Mouse (Mus musculus) heart, postnatal 14 days (tissue): Measurements from ENCODE around the gene Bpifb4. TPM values are rescaled to one million over a fixed set of nuclear protein-coding genes. Genes with fewer than 3 reads are reported as not detected.

Source experiments
- DNase-seq, 2 experiments: peaks; one replicate each; pipeline ENCODE4 v3.0.0; 2021 to 2022
- intact Hi-C: fragments of 180-260 bp; cut with DNase I; formaldehyde crosslinking; loops from one replicate; pipeline ENCODE4 v1.15.1; 2025
- long read RNA-seq, 2 experiments: library from polyadenylated mRNA; stranded (forward); transcript quantifications; one replicate each; pipeline ENCODE4 v2.0.0; 2021
- total RNA-seq, 2 experiments: library from RNA; stranded (reverse); gene quantifications; 2 replicates each; pipeline ENCODE4 v1.2.3; 2021

Bpifb4 gene
- not detected for total RNA-seq
- long read RNA-seq, experiment 1: 0 reads
- long read RNA-seq, experiment 2: 0 reads

- intact Hi-C loops: no loop called here
- no peak for DNase-seq
Measured at GRCm38 (mm10) chr2:153937843-153938242, at the start of gene Bpifb4. Gene Bpifb4 (plus strand): TSS chr2:153938212.

- no peak for DNase-seq
- intact Hi-C loops: no loop called here
Measured at GRCm38 (mm10) chr2:153899111-153899510, 38.9 kb upstream of the Bpifb4 start.

- intact Hi-C loops: no loop called here
- DNase-seq: no peak
Measured at GRCm38 (mm10) chr2:153900088-153900487, 37.9 kb upstream of the Bpifb4 start, which contains the start of gene Bpifb6. Gene Bpifb6 (plus strand): TSS chr2:153900388.

DNA sequence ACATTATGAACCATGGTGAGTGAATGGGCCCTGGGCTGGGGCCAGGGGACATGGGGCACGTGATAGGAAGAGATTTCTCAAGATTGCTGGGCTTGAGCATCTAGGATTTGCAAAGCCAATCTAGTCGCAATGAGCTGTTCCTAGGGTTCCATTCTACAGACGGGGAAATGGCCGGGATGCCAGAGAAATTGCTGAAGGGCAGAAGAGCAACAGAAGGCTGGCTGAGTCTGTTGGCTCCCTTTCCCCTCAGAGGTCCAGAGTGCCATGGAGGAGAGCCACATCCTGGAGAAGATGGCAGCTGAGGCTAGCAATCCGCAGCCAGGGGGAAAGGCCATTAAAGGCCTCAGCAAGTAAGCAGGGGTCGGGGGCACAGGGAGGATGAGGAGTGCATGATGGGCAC is 35.3 kb upstream of the Bpifb4 start:
- DNase-seq: no peak
- intact Hi-C loops: no loop called here

DNA sequence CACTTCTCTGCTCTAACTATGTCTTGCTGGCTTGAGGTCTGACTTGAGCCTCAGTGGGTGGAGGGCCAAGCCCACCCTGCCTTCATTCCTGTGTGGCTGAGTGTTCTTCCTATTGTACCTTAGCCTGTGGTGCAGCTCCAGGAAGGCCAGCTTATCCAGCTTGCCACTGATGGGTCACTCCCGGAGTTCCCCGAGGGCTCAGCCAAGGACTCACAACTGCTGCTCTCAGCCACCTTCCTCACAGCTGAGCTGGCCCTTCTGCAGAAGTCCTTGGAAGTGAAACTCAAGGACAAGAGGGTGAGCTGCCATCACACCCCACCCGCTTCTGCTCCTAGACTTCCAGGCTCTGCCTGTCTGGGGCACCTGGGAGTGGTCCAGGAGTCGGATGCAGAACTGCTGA is 31.4 kb upstream of the Bpifb4 start:
- intact Hi-C loops: no loop called here
- DNase-seq: no peak

DNA sequence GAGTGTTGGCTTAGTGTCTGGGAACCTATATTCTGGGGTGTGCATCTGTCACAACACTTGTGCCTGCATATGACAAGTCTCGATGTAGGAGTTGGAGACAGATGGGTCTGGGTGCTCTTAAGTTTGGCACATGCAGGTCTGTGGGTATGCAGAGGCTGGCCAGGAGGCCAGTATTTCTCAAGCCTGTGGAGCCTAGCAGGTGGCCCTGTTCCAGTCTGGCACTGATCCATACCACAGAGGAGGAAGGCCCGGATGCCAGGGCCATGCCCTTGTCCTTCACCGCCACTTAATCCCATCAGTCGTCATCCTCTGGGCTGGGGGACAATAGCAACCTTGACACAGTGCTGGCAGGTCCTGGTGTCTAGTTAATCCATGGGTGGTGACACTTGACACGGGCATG is 23.9 kb upstream of the Bpifb4 start:
- intact Hi-C loops: no loop called here
- peak; percentile 29 to 53 for DNase-seq

GRCm38 (mm10) chr2:153917930-153918329 is 20.1 kb upstream of the Bpifb4 start, which contains the start of gene Bpifb3:
Gene Bpifb3 (plus strand): TSS chr2:153918230.
- intact Hi-C loops: no loop called here
- no peak for DNase-seq

- DNase-seq: no peak
- intact Hi-C loops: no loop called here
Measured at GRCm38 (mm10) chr2:153921246-153921645, 16.8 kb upstream of the Bpifb4 start.

DNA sequence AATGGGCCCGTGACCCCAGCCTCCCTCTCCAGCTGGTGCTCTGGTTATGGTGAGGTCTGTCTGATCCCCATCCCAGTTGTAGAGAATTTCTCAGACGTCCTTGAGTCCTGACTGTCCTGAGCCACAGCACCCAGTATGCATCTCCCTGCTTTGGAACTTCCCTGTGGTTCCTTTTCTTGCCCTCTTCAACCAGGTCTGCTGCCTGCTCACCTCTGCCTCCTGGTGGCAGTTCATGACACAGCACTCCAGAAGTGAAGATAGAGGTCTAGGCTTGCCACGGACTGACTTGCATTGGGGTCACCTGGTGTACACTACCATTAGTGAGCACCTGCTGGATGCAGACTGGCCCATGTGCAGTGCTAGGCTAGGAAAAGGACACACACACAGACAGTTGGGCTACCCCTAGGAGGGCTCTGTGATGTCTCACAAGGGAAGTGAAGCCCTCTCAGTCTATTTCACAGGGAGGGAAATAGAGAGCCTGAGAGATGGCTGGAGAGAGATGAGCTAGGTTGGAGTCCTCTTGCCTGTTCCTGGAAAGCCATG is 8.1 kb upstream of the Bpifb4 start:
- peak; percentile 45 to 73 for DNase-seq
- intact Hi-C loops: loop anchor here (1.0 to 5.0 kb wide), 2 partner anchors 123 to 263 kb away; no protein-coding TSS in a partner anchor

- DNase-seq: no peak
- intact Hi-C loops: loop anchor here (5.0 kb wide), 1 partner anchor 264 kb away; no protein-coding TSS in a partner anchor
Measured at GRCm38 (mm10) chr2:153931125-153931524, 6.9 kb upstream of the Bpifb4 start.

- intact Hi-C loops: loop anchor here (5.0 kb wide), 1 partner anchor 266 kb away; no protein-coding TSS in a partner anchor
Measured at GRCm38 (mm10) chr2:153933311-153933710, 4.7 kb upstream of the Bpifb4 start.

DNA sequence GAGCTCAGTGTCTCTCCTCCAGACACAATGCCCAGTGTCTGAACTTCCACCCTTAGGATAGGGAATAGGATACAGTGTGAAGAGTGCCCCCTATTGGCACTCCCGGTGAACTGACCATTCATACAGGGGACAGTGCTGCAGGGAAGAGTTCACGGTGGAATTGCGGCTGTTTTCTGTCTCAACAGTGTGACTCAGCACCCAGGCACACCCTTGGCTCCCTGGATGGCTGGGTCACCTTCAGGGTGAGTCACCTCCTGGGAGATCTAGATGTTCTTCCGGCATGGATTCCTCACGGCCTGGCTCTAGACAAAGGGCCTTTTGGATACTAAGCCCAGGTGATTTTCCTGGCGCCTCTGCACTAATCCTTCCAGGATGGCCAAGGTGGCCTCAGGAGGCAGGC is 2.7 kb upstream of the Bpifb4 start:
- intact Hi-C loops: no loop called here

More at GRCm38 (mm10) chr2:153933311-153933710, 4.7 kb upstream of the Bpifb4 start:
- DNase-seq: no peak

DNA sequence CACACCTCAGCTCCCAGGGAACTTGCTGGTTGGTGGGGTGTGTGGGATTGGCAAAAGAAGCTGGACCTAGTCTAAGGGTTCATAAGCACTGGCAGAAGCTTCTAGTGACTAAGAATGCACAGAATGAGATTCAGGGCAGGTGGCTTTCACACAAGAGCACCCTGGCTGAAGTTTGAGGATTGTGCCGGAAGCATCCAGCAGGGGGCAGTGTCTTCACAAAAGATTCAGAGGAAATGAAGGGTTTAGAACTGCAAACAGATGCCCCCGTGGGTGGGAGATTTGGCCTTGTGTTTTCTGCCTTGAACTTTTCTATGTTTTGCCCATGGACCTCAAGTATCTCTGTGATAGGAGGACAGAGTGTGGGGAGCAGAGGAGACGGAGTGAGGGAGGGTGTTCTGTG is 5.5 kb downstream of the Bpifb4 start:
- intact Hi-C loops: no loop called here
- DNase-seq: peak; percentile 12 to 53

More for the DNA sequence above, 2.7 kb upstream of the Bpifb4 start:
- DNase-seq: no peak

- DNase-seq: no peak
- intact Hi-C loops: no loop called here
Measured at GRCm38 (mm10) chr2:153944567-153944966, 6.6 kb downstream of the Bpifb4 start.

DNA sequence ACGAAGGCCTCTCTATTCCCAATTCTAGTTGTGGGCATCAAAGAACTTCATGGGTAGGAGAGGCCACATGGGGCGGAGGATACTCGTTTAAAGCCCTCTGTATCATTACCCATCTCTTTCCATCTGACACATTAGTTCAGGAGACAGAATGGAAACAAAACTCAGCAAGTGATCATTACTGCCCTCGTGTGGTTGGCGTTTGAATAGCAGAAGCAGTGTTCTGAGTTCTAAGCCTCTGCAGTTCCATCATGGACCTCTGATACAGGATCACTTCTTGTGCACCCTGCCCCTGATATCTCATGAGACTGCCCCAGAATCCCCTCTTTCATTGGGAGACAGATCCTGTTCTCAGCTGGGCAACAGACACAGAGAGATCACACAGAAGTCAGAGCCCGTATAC is 14.9 kb downstream of the Bpifb4 start:
- intact Hi-C loops: no loop called here
- peak; percentile 40 to 62 for DNase-seq

- peak; percentile 15 to 40 for DNase-seq
- intact Hi-C loops: no loop called here
Measured at GRCm38 (mm10) chr2:153953836-153954235, 15.8 kb downstream of the Bpifb4 start.

GRCm38 (mm10) chr2:153962821-153963331 is 24.9 kb downstream of the Bpifb4 start:
- intact Hi-C loops: no loop called here
- DNase-seq: no peak

DNA sequence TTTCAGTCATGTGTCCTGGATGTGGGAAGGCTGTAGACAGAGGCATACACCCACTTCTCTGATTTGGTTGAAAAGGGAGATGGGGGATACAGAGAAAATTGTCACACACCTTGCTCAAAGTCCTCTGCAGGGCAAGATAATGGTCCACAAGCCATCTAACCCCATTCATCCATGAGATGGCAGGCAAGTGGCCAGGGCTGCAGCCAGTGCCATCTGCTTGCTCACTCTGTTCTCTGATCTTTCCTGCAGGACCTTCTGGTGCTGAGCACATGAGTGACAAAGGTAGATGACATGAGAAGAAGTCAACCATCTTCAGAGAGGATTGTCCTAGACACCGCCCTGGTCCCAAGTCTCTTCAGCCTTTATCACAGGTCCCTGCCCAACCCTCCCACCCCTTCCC is 25.3 kb downstream of the Bpifb4 start:
- intact Hi-C loops: no loop called here
- DNase-seq: no peak

- intact Hi-C loops: no loop called here
- DNase-seq: no peak
Measured at GRCm38 (mm10) chr2:153970221-153970620, 32.2 kb downstream of the Bpifb4 start.

- no peak for DNase-seq
- intact Hi-C loops: no loop called here
Measured at GRCm38 (mm10) chr2:153974582-153974981, 36.6 kb downstream of the Bpifb4 start, which contains the start of gene Bpifa6. Gene Bpifa6 (plus strand): TSS chr2:153974945.

DNA sequence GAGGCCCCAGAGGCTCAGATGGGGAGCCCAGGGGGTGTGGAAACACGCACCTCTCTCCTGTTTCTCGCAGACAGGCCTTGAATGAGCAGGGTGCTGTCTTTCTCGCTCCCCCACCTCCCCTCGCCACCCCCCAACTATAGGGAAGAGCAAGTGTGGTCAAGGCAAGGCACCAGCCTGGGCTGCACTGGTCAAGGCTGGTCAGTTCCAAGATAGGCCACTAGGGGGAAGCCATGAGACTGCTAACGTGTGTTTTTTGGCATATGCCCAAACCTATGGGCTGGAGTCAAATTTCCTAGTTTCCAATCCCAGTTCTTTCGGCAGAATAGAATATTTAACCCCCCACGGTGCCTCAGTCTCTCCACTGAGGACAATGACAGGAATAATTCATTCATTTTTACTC is 57.8 kb downstream of the Bpifb4 start:
- intact Hi-C loops: no loop called here
- peak; percentile 76 to 88 for DNase-seq

- intact Hi-C loops: loop anchor here (10.0 kb wide), 1 partner anchor 154 kb away; no protein-coding TSS in a partner anchor
- DNase-seq: no peak
Measured at GRCm38 (mm10) chr2:154000501-154000900, 62.5 kb downstream of the Bpifb4 start.
